Mouse (Mus musculus): Measurements from ENCODE around the gene Ndrg2. TPM values are rescaled to one million over a fixed set of nuclear protein-coding genes. Genes with fewer than 3 reads are reported as not detected.

The Ndrg2 gene
- polyA plus RNA-seq (2012; rRNA removed): 153 and 175 TPM in 2 replicates

GRCm38 (mm10) chr14:51913960-51914762, at the start of gene Ndrg2:
Gene Ndrg2 (minus strand): TSS chr14:51914158.

GRCm38 (mm10) chr14:51922571-51922865, 8.6 kb upstream of the Ndrg2 start, which contains the start of gene Rnase13:
Gene Rnase13 (minus strand): TSS chr14:51922773.

GRCm38 (mm10) chr14:51918125-51918524, 4.2 kb upstream of the Ndrg2 start, which contains the start of gene Tppp2:
Gene Tppp2 (plus strand): TSS chr14:51918425.

GRCm38 (mm10) chr14:51892191-51892939, 21.6 kb downstream of the Ndrg2 start, which contains the start of gene Slc39a2:
Gene Slc39a2 (plus strand): TSS chr14:51892889.

GRCm38 (mm10) chr14:51884598-51885331, 29.2 kb downstream of the Ndrg2 start, which contains the start of gene Mettl17:
Gene Mettl17 (plus strand): TSS chr14:51884842.

Other genes starting within 250 kb of the Ndrg2 start
- gene Gm17079, start 218.7 kb downstream of the Ndrg2 start, polyA plus RNA-seq (2012; rRNA removed): not detected in 2 replicates
- gene Gm5800, start 197.0 kb downstream of the Ndrg2 start, polyA plus RNA-seq (2012; rRNA removed): not detected in 2 replicates
- gene Ang4, start 140.6 kb downstream of the Ndrg2 start, polyA plus RNA-seq (2012; rRNA removed): not detected in 2 replicates
- not detected in 2 replicates for gene AY358078, start 114.1 kb downstream of the Ndrg2 start, polyA plus RNA-seq (2012; rRNA removed)
- gene Ear6, start 60.5 kb downstream of the Ndrg2 start, polyA plus RNA-seq (2012; rRNA removed): not detected in 2 replicates
- 65.0 and 71.3 TPM in 2 replicates for gene Mettl17, start 29.3 kb downstream of the Ndrg2 start, polyA plus RNA-seq (2012; rRNA removed)
- 16.6 and 16.8 TPM in 2 replicates for gene Slc39a2, start 21.3 kb downstream of the Ndrg2 start, polyA plus RNA-seq (2012; rRNA removed)
- not detected in 2 replicates for gene Tppp2, start 4.3 kb upstream of the Ndrg2 start, polyA plus RNA-seq (2012; rRNA removed)
- gene Rnase13, start 8.6 kb upstream of the Ndrg2 start, polyA plus RNA-seq (2012; rRNA removed): not detected in 2 replicates
- 68.2 and 77.7 TPM in 2 replicates for gene Arhgef40, start 70.6 kb upstream of the Ndrg2 start, polyA plus RNA-seq (2012; rRNA removed)
- 0.76 and 0.80 TPM in 2 replicates for gene Tmem253, start 101.5 kb upstream of the Ndrg2 start, polyA plus RNA-seq (2012; rRNA removed)
- 91.4 and 96.6 TPM in 2 replicates for gene Zfp219, start 106.6 kb upstream of the Ndrg2 start, polyA plus RNA-seq (2012; rRNA removed)
- gene Olfr221, start 128.3 kb upstream of the Ndrg2 start, polyA plus RNA-seq (2012; rRNA removed): 0.05 TPM in 1 of 2 replicates, not detected in the other
- gene Hnrnpc, start 189.9 kb upstream of the Ndrg2 start, polyA plus RNA-seq (2012; rRNA removed): 382 and 402 TPM in 2 replicates
- gene Rpgrip1, start 196.5 kb upstream of the Ndrg2 start, polyA plus RNA-seq (2012; rRNA removed): 3.9 and 4.0 TPM in 2 replicates